Mouse (Mus musculus) midbrain, postnatal 0 days (tissue): ENCODE results near the gene Odf3l2. TPM values are rescaled to one million over a fixed set of nuclear protein-coding genes. Genes with fewer than 3 reads are reported as not detected.

ENCODE experiments used
- ATAC-seq: fragments of 200-750 bp; cut with Nextera tagmentation; 2 replicates; pipeline ENCODE4 v1.8.0; 2017; ENCODE audit warnings: moderate number of reproducible peaks, mild to moderate bottlenecking, moderate TSS enrichment, moderate library complexity; ENCODE audit not compliant: low FRiP score
- DNase-seq: peaks from one replicate; pipeline ENCODE4 v3.0.0-alpha.2; 2015; ENCODE audit warnings: low spot score
- H3K27ac ChIP-seq: fragments of 300-500 bp; sonication (generic); 2 replicates; pipeline ENCODE4 v1.5.1; 2014; ENCODE audit warnings: low read depth, mild to moderate bottlenecking, low read length, mixed read lengths
- H3K27me3 ChIP-seq: fragments of 300-500 bp; sonication (generic); 2 replicates; pipeline ENCODE4 v1.6.1; 2014; ENCODE audit warnings: low read length, control low read depth, mixed read lengths; ENCODE audit not compliant: insufficient read depth
- H3K36me3 ChIP-seq: fragments of 300-500 bp; sonication (generic); 2 replicates; pipeline ENCODE4 v1.6.1; 2014; ENCODE audit warnings: low read length, control low read depth, mixed read lengths; ENCODE audit not compliant: insufficient read depth
- H3K4me1 ChIP-seq: fragments of 300-500 bp; sonication (generic); 2 replicates; pipeline ENCODE4 v1.6.1; 2014; ENCODE audit warnings: mild to moderate bottlenecking, control low read depth, antibody characterized with exemption, low read length, mixed read lengths; ENCODE audit not compliant: insufficient read depth
- H3K4me2 ChIP-seq: fragments of 300-500 bp; sonication (generic); 2 replicates; pipeline ENCODE4 v1.6.1; 2014; ENCODE audit warnings: low read depth, mild to moderate bottlenecking, low read length, mixed read lengths; ENCODE audit not compliant: poor library complexity, severe bottlenecking
- H3K4me3 ChIP-seq: fragments of 300-500 bp; sonication (generic); 2 replicates; pipeline ENCODE4 v1.5.1; 2014; ENCODE audit warnings: low read depth, mild to moderate bottlenecking, low read length, moderate library complexity
- H3K9ac ChIP-seq: fragments of 300-500 bp; sonication (generic); replicated peaks from 2 replicates; pipeline ENCODE4 v1.6.1; 2014; ENCODE audit warnings: mild to moderate bottlenecking, low read length, moderate library complexity, mixed read lengths; ENCODE audit not compliant: poor library complexity, severe bottlenecking
- H3K9me3 ChIP-seq: fragments of 300-500 bp; sonication (generic); 2 replicates; pipeline ENCODE4 v1.6.1; 2016; ENCODE audit warnings: low read length, control low read depth
- CTCF ChIP-seq: IDR thresholded peaks from 2 replicates; pipeline ENCODE4 v1.5.1; 2016; ENCODE audit warnings: antibody characterized with exemption, mild to moderate bottlenecking
- WGBS: fragments of 180-500 bp; shearing (Covaris S2); extraction: QIAGEN DNeasy Blood & Tissue Kit; methylation state at CpG from one replicate; pipeline ENCODE4 v1.1.7; 2014; 5-methylcytosine and 5-hydroxymethylcytosine counted together
- polyA plus RNA-seq: library from polyadenylated mRNA; unstranded; fragments of >200 nt; fragmentation: Nextera tagmentation; extraction: Ambion mirVana; gene quantifications from 2 replicates; pipeline ENCODE4 v1.2.1, GENCODE M21; 2015
- total RNA-seq: library from RNA; depleted of rRNA; stranded (reverse); fragments of >200 nt; gene quantifications from 2 replicates; pipeline ENCODE4 v1.2.3, GENCODE M21; 2014; rRNA removed

Gene Odf3l2
- total RNA-seq, result 2.3 TPM in 1 of 2 replicates, not detected in the other
- polyA plus RNA-seq, result 1.6 and 2.1 TPM in 2 replicates

DNA sequence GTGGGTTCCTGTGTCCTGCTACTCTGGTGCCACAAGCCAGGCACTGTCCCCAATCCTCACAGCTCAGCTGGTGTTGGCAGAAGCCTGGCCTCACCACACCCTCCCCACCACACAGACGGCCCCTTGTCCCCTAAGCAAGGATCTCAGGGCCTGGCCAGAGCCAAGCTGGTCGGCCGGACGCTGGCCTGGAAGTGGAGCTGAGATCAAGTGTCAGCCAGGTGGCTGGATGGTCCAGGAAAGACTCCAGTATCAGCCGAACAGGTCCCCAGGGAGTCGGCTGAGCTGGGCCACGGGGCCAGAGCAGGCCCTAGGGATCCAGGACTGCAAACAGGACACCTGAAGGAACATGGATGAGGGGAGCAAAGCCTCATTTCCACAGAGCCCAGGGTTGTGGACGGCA, at the start of gene Odf3l2:
Gene Odf3l2, minus strand, starts transcription at position 28 of the 400 bp plus-strand sequence.
- no peaks in the 10 kb centered on the region for H3K4me1 ChIP-seq
- H3K4me2 ChIP-seq, result no peak within 1 kb of the TSS
- no peak for TF ChIP-seq CTCF
- no peaks in the 10 kb centered on the region for H3K27me3 ChIP-seq
- H3K36me3 ChIP-seq, result no peaks in the 10 kb centered on the region
- no peak within 1 kb of the TSS for H3K9ac ChIP-seq
- H3K9me3 ChIP-seq, result no peaks in the 10 kb centered on the region
- no peak for ATAC-seq
- WGBS, result 74% methylated on average over 8 of the region's 8 CpGs
- no peak for DNase-seq
- no peak within 1 kb of the TSS for H3K4me3 ChIP-seq
- H3K27ac ChIP-seq, result no peak within 1 kb of the TSS

DNA sequence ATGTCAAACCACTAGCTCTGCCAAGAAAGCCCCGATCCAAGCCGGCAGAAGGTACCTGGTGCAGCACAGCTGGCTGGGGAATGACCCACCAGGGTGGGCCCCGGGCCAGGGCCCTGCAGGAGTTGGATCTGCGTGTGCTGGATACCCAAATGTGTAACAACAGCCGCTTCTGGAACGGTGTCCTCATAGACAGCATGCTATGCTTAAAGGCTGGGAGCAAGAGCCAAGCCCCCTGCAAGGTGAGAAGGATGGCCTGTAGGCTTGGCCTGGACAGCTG, 48.8 kb upstream of the Odf3l2 start:
- Histone ChIP-seq H3K9ac (no peak overlapping the region), H3K9me3 (no peaks in the 10 kb centered on the region), H3K4me2 (no peak overlapping the region), H3K36me3 (peaks cover under 1% of the 10 kb centered on the region; the same call in 1 of the 2 replicates), H3K27ac (no peak overlapping the region), H3K4me3 (no peak overlapping the region), H3K27me3 (no peaks in the 10 kb centered on the region), H3K4me1 (no peaks in the 10 kb centered on the region)
- TF ChIP-seq CTCF, result no peak
- WGBS, result 82% methylated on average over 6 of the region's 6 CpGs
- no peak for DNase-seq
- no peak for ATAC-seq

DNA sequence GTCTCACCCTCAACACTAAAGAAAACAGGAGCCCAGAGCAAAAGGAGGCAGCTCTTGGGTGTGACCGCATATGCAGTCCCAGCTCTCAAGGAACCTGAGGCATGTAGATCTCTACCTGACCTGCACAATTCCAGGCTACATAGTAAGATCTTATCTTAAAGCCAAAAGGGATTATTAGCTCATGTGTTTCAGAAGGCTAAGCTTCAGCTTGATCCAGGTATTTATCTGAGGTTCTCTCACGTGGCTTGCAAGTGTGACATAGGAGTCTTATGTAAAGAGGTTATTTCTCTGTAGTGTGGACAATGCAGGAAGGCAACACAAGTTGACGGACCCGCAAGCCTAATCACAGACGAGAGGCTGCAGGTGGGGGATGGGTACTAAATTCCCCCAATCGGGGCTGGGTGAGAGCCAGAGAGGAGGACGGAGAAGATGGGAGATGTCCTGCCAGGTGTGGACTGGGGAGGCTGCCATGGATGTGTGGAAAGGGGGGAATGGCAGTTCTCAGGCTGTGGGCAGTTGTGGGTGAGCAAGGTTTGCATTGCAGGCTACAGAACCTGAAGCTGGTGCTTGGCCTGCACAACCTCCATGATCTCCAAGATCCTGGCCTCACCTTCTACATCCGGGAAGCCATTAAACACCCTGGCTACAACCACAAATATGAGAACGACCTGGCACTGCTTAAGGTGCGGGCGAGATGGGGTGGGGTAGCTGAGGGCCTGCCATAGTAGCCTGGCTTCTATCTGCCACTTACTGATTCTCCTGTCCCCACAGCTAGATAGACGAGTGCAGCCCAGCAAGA, 48.2 kb upstream of the Odf3l2 start:
- Histone ChIP-seq H3K4me1 (no peaks in the 10 kb centered on the region), H3K27ac (no peak overlapping the region), H3K9me3 (no peaks in the 10 kb centered on the region), H3K27me3 (no peaks in the 10 kb centered on the region), H3K4me2 (no peak overlapping the region), H3K9ac (no peak overlapping the region), H3K36me3 (peaks cover 6% of the 10 kb centered on the region), H3K4me3 (no peak overlapping the region)
- ATAC-seq (no peak), DNase-seq (no peak)
- TF ChIP-seq CTCF, result no peak
- WGBS, result 79% methylated on average over 12 of the region's 12 CpGs

DNA sequence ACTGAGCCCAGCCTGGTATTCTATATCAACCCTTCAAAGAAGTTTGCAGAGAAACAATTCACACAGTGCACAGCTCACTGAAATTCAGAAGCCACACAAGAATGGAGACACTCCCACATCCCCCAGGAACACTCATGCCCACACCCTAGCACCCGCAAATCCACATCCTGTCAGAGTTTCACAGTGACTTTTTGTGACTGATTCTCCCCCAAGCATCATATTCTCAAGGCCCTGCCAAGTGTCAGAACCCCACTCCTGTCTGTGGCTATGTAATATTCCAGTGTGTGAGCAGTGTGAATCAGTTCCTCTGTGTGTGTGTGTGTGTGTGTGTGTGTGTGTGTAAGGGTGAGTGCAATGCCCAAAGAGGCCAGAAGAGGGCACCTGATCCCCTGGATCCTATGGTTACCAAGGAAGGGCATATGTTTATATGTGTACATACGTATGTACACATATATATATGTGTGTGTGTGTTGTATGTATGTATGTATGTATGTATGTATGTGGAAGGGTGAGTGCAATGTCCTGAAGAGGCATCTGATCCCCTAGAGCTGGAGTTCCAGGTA, 46.5 kb upstream of the Odf3l2 start:
- Histone ChIP-seq H3K9me3 (no peaks in the 10 kb centered on the region), H3K27ac (no peak overlapping the region), H3K4me2 (no peak overlapping the region), H3K27me3 (no peaks in the 10 kb centered on the region), H3K36me3 (peaks cover 20% of the 10 kb centered on the region), H3K9ac (no peak overlapping the region), H3K4me3 (no peak overlapping the region), H3K4me1 (no peaks in the 10 kb centered on the region)
- no peak for ATAC-seq
- 98% methylated on average over 2 of the region's 2 CpGs for WGBS
- TF ChIP-seq CTCF, result peak; percentile 46
- no peak for DNase-seq

DNA sequence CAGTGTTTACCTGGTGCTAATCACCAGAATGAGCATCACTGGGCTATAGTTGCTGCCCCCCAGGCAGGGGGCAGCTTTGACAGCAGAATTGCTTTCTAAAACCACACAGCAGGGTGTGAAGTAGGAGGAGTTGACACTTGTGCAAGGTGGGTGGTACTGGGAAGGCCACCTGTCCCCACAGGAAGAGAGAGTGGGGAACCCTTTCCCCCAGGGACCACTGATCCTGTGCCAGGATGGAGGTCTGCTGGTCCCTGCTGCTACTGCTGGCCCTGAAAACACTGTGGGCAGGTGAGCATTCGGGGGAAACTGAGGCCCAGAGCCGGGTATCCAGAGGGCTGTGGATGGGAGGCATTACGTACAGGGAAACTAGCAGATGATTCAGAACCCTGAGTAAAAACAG, 43.6 kb upstream of the Odf3l2 start:
- WGBS, result 98% methylated on average over 3 of the region's 3 CpGs
- Histone ChIP-seq H3K9ac (no peak overlapping the region), H3K4me1 (0 out of 2 replicates have a peak, but pooled peaks cover under 1% of the 10 kb centered on the region), H3K9me3 (no peaks in the 10 kb centered on the region), H3K36me3 (peaks cover 45% of the 10 kb centered on the region), H3K4me2 (no peak overlapping the region), H3K27me3 (no peaks in the 10 kb centered on the region), H3K4me3 (no peak overlapping the region), H3K27ac (no peak overlapping the region)
- TF ChIP-seq CTCF, result no peak
- ATAC-seq, result no peak
- no peak for DNase-seq

DNA sequence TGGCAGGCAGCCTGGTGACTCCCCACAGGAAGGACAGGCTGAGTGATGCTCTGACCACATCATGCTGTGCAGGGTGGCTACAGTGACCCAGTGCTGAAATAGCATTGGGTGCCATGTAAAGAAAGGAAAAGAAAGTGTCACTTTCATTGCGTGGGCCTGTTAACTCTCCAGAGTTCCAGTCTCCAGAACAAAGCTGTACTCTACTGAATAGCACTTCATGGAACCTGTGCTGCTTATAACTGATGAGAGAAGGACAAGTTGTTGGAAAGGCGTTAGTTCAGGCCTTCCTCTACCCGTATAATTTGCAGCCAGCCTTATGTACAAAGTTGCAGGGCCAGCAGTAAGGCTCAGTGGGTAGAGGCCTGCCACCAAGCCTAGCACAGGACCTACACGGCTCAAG, 43.2 kb upstream of the Odf3l2 start, which contains the start of gene Gzmm:
Gene Gzmm, plus strand, starts transcription at position 301 of the 400 bp plus-strand sequence.
- Histone ChIP-seq H3K27me3 (no peaks in the 10 kb centered on the region), H3K9ac (no peak within 1 kb of the TSS), H3K4me1 (peaks cover 5% of the 10 kb centered on the region), H3K9me3 (no peaks in the 10 kb centered on the region), H3K4me3 (no peak within 1 kb of the TSS), H3K27ac (no peak within 1 kb of the TSS), H3K4me2 (no peak within 1 kb of the TSS), H3K36me3 (peaks cover 45% of the 10 kb centered on the region)
- ATAC-seq (no peak), DNase-seq (no peak)
- TF ChIP-seq CTCF, result no peak
- 87% methylated on average over 4 of the region's 4 CpGs for WGBS
